Comparison of ENCODE assay signal across 8 mouse cellular contexts in genomic region chr13:54309354-54309753, GRCm38 (mm10).
DNase-seq lines count a peak whose midpoint lies in the region; ATAC-seq lines count a peak whose summit lies in the region.

No protein-coding gene starts in this region.

- peak; percentile 51 for DNase-seq in adrenal gland, postnatal 14 days
- DNase-seq in adrenal gland, adult (ENCODE audit: inconsistent age in 2 of 2, low spot score in 1 of 2), result no peak
- DNase-seq in testis, postnatal 10 days (ENCODE audit: low spot score), result peak; percentile 44
- DNase-seq in testis, postnatal 14 days (ENCODE audit: low spot score), result no peak
- DNase-seq in left cerebral cortex, postnatal 14 days (ENCODE audit: low spot score in 2 of 2), result peak; percentile 57 to 68
- DNase-seq in spleen, postnatal 36 days (ENCODE audit: low spot score in 2 of 2), result no peak
- no peak for DNase-seq in adrenal gland, adult 8-10 months

- intact Hi-C loops in left cerebral cortex, postnatal 14 days (cut with DNase I), result no loop called here

- ATAC-seq in granulocyte monocyte progenitor cell, adult 5-6 weeks (replicated peaks; ENCODE audit: poor library complexity, severe bottlenecking), result no peak

Comparison
In these comparisons a context has a peak if more than half of its experiments do, and no peak if none do; other contexts are left out.
1. DNase-seq: peak in adrenal gland, postnatal 14 days (single experiment), testis, postnatal 10 days (single experiment) and left cerebral cortex, postnatal 14 days (2 of 2); none in adrenal gland, adult (0 of 2), testis, postnatal 14 days (single experiment), spleen, postnatal 36 days (0 of 2) and adrenal gland, adult 8-10 months (single experiment).